Mouse (Mus musculus) kidney, postnatal 10 days (tissue): ENCODE measurements at regions not wholly inside any gene's neighbourhood (a gene's known extent, or its start where the extent isn't known, plus 50 kb on each side); places are given as distances from the start of the nearest gene placed in this dataset.
"Not testable (repeated sequence)": the region's sequence is repeated elsewhere in the genome, so short reads cannot be mapped to it uniquely, and the experiment has no call there.

Experiments used
- DNase-seq: peaks from one replicate; pipeline ENCODE4 v3.0.0; 2021; ENCODE audit warnings: mixed read lengths

- no peak for DNase-seq
These were observed 175.2 kb upstream of the Klf14 start for GRCm38 (mm10) chr6:31133896-31134735.

- DNase-seq = no peak
These were observed 175.8 kb upstream of the Klf14 start for GRCm38 (mm10) chr6:31134736-31135077.

GRCm38 (mm10) chr6:31135580-31135979 is 176.7 kb upstream of the Klf14 start:
- DNase-seq = no peak

- DNase-seq = peak; percentile 74
These were observed 178.0 kb upstream of the Klf14 start for GRCm38 (mm10) chr6:31136895-31137294.

- no peak for DNase-seq
These were observed 178.5 kb upstream of the Klf14 start for GRCm38 (mm10) chr6:31137351-31137750.

- no peak for DNase-seq
These were observed 181.1 kb upstream of the Klf14 start for GRCm38 (mm10) chr6:31140000-31140399.

- DNase-seq = no peak
These were observed 181.7 kb upstream of the Klf14 start for GRCm38 (mm10) chr6:31140593-31140992.

GRCm38 (mm10) chr6:31141486-31141885 is 182.6 kb upstream of the Klf14 start:
- no peak for DNase-seq

GRCm38 (mm10) chr6:31142479-31143007 is 183.7 kb upstream of the Klf14 start:
- DNase-seq = not testable (repeated sequence)

GRCm38 (mm10) chr6:31145687-31146086 is 186.8 kb upstream of the Klf14 start:
- no peak for DNase-seq

GRCm38 (mm10) chr6:31146779-31147178 is 187.9 kb upstream of the Klf14 start:
- DNase-seq = peak; percentile 35

- DNase-seq = no peak
These were observed 188.8 kb upstream of the Klf14 start for GRCm38 (mm10) chr6:31147682-31148081.

- DNase-seq = no peak
These were observed 189.5 kb upstream of the Klf14 start for GRCm38 (mm10) chr6:31148311-31148856.

- DNase-seq = no peak
These were observed 190.3 kb upstream of the Klf14 start for GRCm38 (mm10) chr6:31149164-31149563.

GRCm38 (mm10) chr6:31150416-31150815 is 191.5 kb upstream of the Klf14 start:
- no peak for DNase-seq

GRCm38 (mm10) chr6:31155857-31156256 is 197.0 kb upstream of the Klf14 start:
- peak; percentile 73 for DNase-seq

- DNase-seq = no peak
These were observed 198.1 kb upstream of the Klf14 start for GRCm38 (mm10) chr6:31156999-31157398.

GRCm38 (mm10) chr6:31157429-31157828 is 198.6 kb upstream of the Klf14 start:
- no peak for DNase-seq

GRCm38 (mm10) chr6:31158648-31159047 is 199.8 kb upstream of the Klf14 start:
- DNase-seq = no peak

- peak; percentile 33 for DNase-seq
These were observed 200.4 kb upstream of the Klf14 start for GRCm38 (mm10) chr6:31159240-31159639.

- no peak for DNase-seq
These were observed 201.2 kb upstream of the Klf14 start for GRCm38 (mm10) chr6:31159935-31160670.

- DNase-seq = no peak
These were observed 202.8 kb upstream of the Klf14 start for GRCm38 (mm10) chr6:31161445-31162340.

- no peak for DNase-seq
These were observed 206.1 kb upstream of the Klf14 start for GRCm38 (mm10) chr6:31165011-31165410.
